Mouse (Mus musculus) urinary bladder, adult 2 months (tissue): ENCODE results near the gene Tspan14. TPM values are rescaled to one million over a fixed set of nuclear protein-coding genes. Genes with fewer than 3 reads are reported as not detected.

ENCODE experiments used
- DNase-seq: peaks from one replicate; pipeline ENCODE4 v3.0.0; 2022; ENCODE audit warnings: low spot score
- polyA plus RNA-seq: library from polyadenylated mRNA; depleted of rRNA; stranded (reverse); fragments of >200 nt; gene quantifications from 2 replicates; pipeline ENCODE4 v1.2.3, GENCODE M21; 2012

The Tspan14 gene
- polyA plus RNA-seq, 1 experiment, result 58.9 TPM

DNA sequence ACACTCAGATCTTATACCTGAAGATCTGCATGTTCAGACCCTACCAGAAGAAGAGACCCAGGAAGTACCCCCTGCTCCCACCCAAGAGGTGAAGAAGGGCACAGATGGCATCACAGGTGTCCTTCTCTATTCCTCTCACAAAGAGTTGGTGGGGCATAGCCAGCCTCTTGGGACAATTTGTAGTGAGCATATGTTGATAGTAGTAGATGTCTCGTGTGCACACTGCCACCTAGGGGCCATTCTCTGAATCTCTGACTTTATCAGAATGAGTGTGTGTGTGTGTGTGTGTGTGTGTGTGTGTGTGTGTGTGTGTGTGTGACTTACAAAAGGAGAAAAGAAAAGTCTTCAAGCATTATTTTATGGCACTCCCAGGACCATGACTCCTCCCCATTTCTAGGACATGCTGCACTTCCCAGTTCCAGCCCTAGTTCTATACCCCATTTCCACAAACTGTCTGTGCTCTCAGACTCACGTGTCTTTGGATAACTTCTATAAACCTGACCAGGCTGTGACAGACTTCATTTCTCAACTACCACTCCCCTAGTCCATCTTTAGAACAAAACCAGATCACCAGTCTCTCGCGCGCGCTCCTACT is 8.6 kb upstream of the Tspan14 start:
- no peak for DNase-seq

DNA sequence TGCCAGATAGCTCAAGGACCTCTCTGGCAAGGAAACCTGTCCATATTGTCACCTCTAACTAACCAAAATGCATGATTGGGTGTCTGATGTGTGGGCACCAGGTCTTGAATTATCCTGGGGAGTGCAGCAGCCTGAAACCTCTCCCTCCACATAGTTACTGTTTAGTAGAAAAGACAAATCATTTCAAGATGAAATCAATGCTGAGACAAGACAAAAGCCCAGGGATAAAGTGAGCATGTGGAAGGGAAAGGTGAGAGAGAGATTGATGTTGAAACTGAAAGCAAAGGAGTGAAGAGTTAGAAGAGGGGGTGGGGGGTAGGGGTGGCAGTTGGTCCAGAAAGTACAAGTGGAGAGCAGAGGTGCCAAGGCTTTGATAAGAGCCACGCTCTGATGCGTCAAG is 1.4 kb upstream of the Tspan14 start:
- DNase-seq, result no peak

DNA sequence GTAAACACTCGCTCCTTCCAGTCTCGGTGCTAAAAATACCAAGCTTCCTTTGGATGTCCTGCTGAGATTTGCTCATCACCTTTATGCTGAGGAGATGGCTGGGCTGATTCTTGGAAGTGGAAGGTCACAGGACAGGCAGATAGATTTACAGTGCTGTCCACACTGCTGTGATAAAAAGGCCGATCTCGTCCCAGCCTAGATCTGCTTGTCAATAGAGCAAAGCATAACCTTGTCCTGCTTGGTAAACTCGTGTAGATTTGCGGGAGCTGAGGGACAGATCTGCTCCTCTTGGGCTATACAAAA is 942 bp upstream of the Tspan14 start:
- DNase-seq, result no peak

DNA sequence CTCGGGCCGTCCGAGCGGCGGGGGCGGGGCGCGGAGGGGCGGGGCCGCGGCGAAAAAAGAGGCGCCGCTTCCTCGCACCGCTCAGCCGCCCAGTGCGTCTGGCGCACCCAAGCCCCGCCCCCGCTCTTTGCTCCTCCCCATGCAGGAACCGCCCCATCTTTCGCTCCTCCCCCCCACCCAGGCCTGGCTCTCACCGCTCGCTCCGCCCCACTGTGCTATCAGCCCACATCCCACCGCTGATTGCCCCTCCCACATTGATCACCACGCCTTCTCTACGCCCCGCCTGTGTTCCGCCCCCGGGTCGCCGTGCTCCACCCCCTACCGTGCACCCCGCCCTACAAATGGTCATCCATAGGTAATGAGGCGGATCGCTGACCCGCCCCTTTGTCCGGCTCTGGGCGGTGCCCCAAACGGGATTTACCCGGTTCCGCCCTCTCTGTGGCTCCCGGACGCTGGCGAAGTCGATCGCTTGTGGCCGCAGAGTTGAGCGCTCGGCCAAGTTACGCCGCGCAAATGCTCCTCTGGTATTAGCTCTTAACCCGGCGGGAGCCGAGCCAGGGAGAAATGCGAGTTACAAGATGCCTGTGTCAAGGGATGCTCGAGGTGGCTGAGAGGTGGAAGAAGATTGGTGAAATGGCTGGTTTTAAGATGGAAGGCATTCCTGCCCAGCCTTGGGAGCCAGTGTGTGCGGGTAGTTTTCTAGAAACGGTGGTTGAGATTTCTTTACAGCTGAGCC is 423 bp upstream of the Tspan14 start:
- peak; percentile 90 for DNase-seq

DNA sequence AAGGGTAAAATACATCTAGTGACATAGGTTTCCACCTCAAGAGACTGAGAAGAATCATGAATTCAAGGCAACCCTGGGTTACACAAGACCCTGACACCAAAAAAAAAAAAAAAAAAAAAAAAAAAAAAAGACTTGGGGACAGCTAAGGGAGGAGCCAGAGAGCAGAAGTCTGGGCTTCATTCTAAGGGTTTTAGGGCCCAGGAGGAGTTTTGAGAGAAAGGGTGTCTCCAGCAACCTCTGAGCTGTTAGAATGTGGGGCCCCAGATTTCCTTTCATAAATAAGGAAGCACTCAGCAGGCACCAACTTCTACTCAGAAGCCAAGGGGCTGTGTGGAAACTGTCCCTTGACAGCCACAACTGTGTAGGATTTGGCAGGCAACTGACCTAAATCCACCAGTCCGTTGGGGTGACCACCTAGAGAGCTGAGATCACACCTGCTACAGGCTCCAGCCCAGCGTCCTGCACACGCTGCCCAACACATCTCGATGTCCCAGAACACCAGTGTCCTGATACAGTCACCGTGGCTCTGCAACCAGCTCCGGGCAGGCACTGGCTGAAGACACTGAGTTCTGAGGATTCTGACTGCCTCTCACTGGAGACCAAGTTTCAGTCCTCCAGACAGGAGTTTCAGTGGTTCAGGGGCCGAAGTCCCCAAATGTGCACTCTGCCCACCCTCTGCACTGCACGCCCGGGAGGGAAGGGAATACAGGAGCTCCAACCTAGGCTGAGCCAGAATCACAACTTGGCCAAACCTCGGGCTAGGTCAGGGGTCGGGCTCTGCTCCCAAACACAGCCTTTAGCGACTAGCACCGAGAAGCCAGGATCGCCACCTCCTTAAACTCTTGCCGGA is 875 bp downstream of the Tspan14 start:
- no peak for DNase-seq

DNA sequence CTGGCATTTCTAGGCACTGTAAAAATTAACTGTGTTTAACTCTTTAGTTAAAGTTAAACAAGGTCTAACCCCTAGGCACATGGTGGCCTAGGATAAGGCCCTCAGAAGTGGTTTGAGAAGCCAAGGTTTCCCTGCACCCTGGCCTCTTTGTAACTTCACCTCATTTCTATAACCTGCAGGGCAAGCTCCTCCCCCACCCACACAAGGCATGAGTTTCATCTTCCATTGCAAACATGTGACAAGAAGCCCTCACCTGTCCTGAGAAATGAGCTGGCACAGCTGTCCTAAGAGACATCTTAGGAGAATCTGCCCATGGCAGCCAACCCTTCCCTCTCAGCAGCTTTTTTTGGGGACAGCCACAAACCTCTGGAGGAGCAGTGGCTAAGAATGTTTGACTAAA is 1.7 kb downstream of the Tspan14 start:
- DNase-seq, result no peak

DNA sequence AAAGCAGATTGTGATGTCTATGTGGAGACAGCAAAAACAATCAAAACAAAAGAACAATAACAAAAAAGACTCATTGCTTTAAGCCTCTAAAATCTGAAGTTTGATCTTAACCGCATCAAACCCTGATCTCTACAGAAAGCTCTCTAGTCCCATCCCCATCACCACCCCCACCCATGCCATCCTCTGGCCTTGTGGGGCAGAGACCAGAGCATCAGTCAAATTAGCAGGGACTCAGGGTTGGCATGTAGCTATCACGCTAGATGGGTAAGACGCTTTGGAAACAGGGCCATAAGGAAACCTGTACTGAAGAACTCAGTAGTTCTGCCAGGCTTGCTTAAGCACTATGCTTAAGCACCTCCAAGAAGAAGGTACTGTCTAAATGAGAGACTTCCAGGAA is 2.4 kb downstream of the Tspan14 start:
- DNase-seq, result no peak

DNA sequence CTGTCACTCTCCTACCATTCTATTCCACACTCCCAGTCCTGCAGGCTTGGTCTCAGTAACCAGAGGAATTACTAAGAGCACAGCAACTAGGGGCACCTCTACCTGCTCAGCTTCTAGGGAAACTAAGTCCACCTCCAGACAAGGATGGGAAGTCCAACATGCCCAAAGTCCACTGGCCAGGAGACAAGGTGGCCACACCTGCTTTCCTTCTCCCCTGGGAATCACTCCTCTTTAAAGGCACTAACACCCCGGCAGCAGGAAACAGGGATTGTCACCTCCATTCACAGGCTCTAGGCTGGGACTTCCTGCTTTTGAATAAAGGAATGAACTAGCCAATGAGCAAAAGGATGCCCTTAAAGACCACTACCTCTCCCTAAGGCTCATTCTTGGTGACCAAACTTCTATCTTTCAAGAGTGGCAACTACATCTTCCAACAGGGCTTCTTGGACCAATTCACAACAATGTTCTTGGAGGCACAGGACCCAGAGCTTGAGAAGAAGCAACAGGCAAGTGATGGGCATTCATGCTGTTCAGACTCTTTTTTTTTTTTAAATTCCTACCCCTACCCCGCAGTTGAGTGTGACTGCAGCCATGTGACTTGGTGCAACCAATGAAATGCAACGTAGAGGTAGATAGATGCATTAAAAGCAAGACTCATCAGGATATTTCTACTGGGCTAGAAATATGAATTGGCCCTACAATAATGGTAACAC is 3.0 kb downstream of the Tspan14 start:
- DNase-seq, result no peak

DNA sequence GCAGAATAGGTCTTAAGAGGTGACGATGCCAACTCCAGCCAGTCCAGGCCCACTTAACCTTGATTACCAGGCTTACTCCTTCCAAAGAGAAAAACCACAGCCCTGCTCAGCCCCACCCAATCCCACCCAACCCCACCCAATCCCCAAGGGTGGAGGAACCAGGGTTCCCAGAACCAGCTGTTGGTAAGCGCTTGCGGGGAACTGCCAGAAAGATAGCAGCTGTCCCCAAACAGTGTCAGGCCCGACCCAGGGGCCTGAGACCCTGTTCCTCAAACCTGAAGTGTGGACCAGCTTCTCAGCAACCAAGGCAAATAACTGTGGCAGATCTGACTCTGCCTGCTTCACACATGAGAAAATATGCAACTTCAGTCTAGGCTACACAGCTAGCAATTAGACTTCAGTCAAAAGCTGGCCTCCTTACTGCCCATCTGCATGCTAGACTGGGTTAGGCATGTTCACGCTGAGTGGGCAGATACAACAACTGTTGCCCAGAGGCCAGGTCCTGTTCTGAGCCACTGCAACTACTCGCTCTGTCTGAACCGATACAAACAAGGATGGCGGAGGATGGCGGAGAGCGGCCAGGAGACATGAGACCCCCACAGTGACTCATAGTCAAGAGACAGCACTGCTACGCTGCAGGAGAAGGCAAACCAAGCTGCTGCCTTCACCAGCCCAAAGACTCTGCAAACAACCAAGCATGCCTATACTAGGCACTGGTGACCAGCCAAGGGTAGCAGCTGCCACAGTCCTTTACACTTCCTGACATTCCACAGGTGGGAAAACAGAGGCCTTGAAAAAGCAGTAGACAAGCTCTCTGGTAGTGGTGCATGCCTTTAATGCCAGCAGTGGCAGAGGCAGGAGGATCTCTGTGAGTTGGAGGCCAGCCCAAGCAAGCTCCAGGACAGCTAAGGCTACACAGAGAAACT is 4.0 kb downstream of the Tspan14 start:
- DNase-seq, result no peak

DNA sequence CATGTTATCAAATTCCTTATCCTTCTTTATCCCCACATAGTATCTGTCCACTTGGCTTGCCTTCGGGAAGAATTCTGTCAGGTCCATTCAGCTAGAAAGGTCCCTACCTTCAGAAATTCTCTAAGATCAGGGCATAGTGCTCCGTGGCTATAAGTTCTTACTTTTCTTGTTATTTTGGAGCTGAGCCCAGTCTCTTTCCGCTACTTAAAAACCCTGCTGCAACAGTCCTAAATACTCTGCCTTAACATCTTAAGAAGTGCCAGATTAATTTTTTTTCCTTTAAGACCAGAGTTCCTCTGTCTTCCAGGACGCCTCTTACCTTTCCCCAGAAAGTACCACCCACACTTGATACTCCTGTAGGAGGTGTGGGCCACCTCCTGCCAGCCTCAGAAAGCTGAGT is 6.4 kb downstream of the Tspan14 start:
- DNase-seq, result no peak

DNA sequence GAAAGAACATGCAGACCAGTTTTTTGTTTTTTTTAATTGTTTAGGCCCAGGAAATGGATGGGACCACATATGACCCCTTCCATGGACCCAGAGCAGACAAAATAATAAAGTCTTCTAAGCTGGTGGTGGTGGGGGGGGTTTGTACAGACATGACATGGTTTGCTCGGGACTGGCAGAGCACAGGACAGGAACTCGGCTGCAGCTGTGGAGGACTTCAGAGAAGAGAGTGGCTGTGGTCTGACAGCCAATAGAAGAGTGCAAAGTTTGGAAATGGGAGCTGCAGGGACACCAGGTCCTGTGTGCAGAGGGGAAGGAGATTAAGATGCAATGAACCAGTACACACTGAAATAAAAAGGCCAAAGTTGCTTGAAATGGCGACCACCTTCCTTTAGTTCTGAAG is 7.0 kb downstream of the Tspan14 start:
- DNase-seq, result no peak

DNA sequence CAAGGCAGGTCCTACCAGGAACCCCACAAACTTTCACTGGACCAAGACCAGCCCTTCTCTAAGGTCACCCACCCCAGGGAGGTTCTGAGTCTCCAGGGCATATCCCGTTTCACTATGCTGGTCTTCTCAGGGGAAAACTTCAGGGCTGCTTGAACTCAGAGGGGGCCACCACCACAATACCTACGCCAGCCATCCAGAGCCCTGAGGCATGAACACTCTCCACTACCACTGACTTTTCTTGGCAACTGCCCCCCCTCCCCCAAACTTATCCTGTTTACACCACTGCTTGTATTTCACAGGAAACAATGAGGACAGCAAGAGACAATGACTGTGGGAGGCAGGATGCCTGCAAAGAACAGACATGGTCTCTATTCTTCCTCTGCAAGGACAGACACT is 7.6 kb downstream of the Tspan14 start:
- DNase-seq, result no peak

DNA sequence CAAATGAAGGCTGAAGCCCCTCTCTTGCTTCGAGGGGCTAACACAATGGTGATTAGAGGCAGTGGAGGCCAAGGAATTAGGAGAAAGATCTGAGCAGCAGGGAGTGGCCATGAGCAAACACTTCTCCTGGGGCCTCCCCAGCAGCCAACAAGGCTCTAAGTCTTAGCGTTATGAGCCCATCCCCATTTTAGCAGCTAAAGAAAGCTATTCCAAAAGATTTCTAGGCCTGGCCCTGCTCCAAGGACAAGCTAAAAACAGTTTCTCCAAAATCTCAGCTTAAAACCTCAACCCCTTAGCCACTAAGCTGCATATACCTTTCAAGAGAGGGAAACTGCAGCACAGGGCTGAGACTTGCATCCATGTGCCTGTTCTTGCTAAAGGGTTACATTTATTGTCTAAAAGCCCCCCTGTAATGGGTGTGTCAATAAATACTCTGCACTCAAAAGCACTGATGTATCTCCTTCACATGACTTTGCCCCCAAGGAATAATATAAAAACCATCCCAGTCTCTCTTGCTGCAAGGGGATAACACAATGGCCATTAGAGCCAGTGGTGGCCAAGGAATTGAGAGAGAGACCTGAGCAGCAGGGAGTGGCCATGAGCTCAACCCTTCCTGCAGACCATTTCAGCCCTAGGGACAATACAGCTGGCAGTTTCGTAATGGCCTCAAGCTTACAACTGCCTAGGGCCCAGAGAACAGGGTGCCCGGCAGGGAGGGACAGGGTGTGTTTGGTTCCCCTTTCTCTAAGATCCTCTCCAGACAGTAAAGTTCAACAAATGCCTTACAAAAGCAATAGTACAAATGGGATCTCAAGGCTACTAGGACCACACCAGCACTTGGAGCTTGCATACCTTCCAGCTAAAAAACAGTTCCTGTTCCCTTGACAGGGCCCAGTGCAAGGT is 8.3 kb downstream of the Tspan14 start:
- DNase-seq, result no peak

DNA sequence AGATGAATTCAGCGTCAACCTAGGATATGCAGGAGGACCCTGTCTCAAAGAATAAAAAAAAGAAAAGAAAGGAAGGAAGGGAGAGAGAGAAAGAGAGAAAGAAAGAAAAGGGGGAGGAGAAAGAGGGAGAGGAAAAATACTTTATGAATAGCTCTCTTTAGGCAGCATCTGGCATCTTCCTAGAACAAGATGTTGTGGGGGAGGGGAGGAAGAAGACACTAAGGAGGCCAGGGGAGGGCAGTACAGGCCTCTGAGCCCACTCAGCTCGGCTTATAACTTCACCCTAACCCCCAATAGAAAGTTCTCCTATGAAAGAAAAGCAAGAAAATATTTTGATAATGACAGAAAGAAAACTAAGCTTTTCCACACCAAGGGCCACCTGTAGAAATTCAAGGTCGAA is 9.0 kb downstream of the Tspan14 start:
- DNase-seq, result no peak

DNA sequence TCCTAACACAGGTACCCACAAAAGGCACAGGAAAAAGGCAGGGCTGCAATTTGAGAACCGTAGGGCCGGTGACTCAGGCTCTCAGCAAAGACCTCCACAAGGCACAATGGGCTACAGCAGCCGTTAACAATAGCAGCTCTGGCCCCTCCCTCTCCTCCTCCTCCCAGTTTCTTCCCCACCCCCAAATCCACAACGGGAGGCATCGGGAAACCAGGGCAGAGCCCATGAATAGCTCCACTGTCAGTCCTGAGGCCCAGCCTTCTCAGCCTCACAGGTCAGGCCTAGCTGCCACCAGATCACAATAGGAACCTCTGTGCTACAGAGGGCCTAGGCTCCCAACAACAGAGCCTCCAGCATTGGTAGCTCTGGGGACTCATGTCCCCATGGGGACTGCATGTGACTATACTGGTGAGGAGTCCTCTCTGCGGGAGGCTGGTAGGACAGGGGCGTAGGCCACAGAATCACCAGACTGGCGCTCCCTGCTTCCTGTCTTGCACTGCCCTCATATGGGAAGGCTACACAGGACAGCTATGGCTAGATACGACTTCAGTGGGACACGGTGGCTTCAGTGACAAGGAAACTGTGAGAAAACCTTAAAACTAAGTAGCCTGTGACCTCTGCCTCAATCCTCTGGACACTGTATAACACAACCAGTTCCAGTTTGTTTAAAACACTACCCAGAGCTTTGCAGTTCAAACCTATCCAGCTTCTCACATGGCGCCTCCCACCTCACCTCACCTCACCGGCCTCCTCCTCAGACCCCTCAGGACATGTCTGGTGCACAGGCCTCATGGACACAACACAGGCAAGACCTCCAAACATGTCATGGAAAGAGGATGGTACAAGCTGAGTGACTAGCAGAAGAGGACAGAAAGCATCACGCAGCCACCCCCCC is 10.1 kb downstream of the Tspan14 start:
- no peak for DNase-seq

DNA sequence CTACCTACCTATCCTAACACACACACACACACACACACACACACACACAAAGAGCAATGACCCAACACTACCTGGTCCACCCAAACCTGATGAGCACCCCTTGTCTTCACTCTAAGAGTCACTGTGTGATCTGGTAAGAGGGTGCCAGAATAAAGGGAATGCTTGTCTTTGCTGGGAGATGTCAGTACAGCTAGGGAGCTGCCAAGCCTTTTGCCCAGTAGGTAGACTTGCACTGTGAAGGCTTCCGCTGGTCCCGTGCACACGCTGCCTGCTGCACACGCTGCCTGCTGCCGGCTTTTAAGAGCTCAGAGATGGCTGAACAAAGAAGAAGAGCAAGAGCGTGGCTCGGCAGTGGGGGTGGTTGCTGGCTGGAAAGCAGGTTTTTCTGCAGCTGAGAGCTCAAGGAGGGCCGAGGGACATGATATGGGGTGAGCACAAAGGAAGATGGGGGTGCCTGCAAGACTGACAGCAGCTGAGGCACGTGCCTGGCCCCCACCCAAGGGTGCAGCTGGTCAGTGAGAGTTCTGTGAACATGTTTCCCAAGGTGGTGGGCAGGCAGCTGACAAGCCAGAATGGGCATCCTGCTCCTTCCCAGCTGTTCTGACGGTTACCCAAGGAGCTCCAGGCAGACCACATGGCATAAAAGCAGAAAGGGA is 10.9 kb downstream of the Tspan14 start:
- DNase-seq, result no peak

DNA sequence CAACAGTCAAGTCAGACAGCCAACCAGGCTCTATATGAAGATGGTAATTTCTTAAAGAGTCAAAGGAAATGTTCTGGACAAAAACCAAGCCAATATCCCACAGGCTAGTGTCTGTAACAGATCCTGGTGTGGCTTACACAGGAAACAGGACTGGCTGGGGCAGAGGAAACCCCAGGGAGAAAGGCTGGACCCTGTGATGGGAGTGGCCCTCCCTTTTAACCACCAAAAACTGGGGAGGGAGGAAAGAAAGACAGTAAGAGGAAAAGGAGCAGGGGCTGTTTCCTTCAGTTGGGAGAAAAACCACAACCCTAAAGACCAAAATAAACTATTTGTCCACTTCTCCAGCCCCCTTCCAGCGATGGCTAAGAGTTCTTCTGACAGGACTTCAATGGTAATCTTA is 11.5 kb downstream of the Tspan14 start:
- DNase-seq, result no peak

DNA sequence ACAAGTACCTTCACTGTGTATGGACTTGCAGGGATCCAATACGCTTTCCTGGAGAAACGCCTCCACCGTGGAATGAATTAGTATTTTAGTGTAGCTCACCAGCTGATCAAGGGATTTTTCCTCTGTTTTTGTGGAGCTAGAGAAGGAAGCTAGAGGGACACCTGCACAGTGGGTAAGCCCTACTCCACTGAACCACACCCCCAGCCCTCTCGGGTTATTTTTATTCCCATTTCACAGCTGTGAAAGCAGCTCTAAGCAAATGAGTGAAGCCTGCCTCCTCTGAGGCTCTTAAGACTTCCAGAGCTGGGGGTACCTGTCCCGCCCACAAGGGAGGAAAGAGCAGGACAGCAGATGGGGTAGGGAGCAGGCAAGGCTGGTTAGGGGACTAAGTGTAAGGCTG is 13.2 kb downstream of the Tspan14 start:
- DNase-seq, result no peak

DNA sequence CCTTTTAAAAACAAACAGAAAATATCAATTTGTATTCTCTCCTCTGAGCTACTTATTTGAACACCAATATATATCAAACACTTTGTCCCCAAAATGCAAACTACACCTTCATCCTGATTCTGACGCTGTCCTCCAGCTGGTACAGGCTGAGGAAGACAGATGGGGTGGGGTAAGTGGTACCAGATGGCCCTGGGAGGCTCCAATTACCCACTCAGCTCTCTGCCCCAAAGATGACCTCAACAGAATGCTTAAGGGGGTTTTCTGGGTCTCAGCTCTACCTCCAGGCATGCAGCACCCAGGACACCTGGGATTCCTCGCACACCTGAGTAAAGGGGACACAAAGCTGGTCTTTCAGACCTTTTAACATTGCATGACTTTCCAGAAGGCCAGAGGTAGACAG is 13.9 kb downstream of the Tspan14 start:
- no peak for DNase-seq
